Mouse (Mus musculus): ENCODE data around the gene Sptb.

DNA sequence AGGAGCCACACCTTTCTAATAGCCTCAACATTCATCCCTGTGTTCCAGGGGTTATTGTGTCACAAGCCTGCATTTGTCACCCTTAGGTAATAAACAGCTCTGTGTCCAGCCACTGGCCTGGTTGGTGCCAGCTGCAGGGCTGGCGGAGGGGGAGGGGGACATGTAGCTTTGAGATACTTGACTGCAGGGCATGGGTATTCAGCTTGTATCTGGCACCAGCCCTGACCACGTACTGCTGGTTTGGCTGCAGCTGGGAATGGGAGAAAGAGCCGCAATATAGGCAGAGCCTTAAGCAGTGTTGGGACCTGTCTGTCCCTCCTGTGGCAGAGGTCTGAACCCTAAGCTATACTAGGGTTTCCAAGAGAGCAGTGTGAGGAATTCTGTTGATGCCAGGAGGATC, 128.2 kb downstream of the Sptb start:
- TF ChIP-seq POLR2A (IDR thresholded peaks at IDR 0.05; ENCODE audit: extremely low read depth, insufficient read depth, low read length), result no peak
- no peak for TF ChIP-seq CTCF (IDR thresholded peaks at IDR 0.05; ENCODE audit: low read depth, low read length)
